ENCODE assay signal across 19 mouse cellular contexts in genomic region chr4:82884636-82885534, GRCm38 (mm10). TPM values are rescaled to one million over a fixed set of nuclear protein-coding genes. Genes with fewer than 3 reads are reported as not detected.
DNase-seq lines count a peak whose midpoint lies in the region; ATAC-seq and TF ChIP-seq lines count a peak whose summit lies in the region.
"Had no signal": no experiment of that assay in that cellular context is flagged by ENCODE, and none has a peak within 500 bp of the region (broad histone marks: within the 10 kb centered on the region; RNA-seq: fewer than 3 reads in every experiment).

Cer1 (minus strand) TSS chr4:82885148.

- no peaks in the 10 kb centered on the region for H3K27me3 ChIP-seq in C2C12 (ENCODE audit: control insufficient read depth, insufficient read depth, insufficient read length)
- H3K27me3 ChIP-seq: heart, embryonic 12.5 days; hindbrain, embryonic 12.5 days; liver, embryonic 13.5 days had no signal

- H3K79me2 ChIP-seq in C2C12 (ENCODE audit: control insufficient read depth, insufficient read depth), result no peaks in the 10 kb centered on the region

- H3ac ChIP-seq in C2C12 (ENCODE audit: control insufficient read depth, insufficient read length, low read depth), result no peak within 1 kb of the TSS

- no peak for DNase-seq in cerebellum, postnatal 4 days (ENCODE audit: low spot score in 2 of 2)
- DNase-seq in cerebellum, postnatal 10 days, result peak; percentile 55 to 62
- peak; percentile 20 for DNase-seq in gastrocnemius, postnatal 25 days
- no peak for DNase-seq in left cerebral cortex, adult 9 months (ENCODE audit: low spot score in 2 of 2)
- DNase-seq in urinary bladder, adult 18-20 months (ENCODE audit: low spot score in 2 of 2), result no peak
- no peak for DNase-seq in natural killer cell, adult 2 months (ENCODE audit: low spot score in 2 of 2)
- DNase-seq: liver, embryonic 13.5 days; right cerebral cortex, postnatal 4 days had no signal

- H3K4me3 ChIP-seq in C2C12 (ENCODE audit: insufficient read depth, poor library complexity, severe bottlenecking), result no peak within 1 kb of the TSS
- H3K4me3 ChIP-seq: heart, embryonic 12.5 days; hindbrain, embryonic 12.5 days; liver, embryonic 13.5 days had no signal

- TF ChIP-seq CTCF in C2C12 (IDR thresholded peaks at IDR 0.05; ENCODE audit: control insufficient read depth, insufficient read depth, insufficient read length), result no peak

- no peaks in the 10 kb centered on the region for H3K36me3 ChIP-seq in C2C12 (ENCODE audit: control insufficient read depth, insufficient read depth)
- H3K36me3 ChIP-seq: heart, embryonic 12.5 days; hindbrain, embryonic 12.5 days; liver, embryonic 13.5 days had no signal

- H3K79me3 ChIP-seq in C2C12 (ENCODE audit: low read depth), result no peaks in the 10 kb centered on the region

- peak; percentile 72 for ATAC-seq in cerebellum, adult (ENCODE audit: insufficient number of reproducible peaks, low FRiP score, low TSS enrichment)

TF ChIP-seq in C2C12, 6 proteins besides CTCF, POLR2A, EP300 and RAD21:
- no peak for TF ChIP-seq FOSL1 (IDR thresholded peaks at IDR 0.05; ENCODE audit: insufficient read depth, low read length, poor library complexity, severe bottlenecking)
- TF ChIP-seq MAX (IDR thresholded peaks at IDR 0.05), result peak; percentile 36

RNA-seq across cellular contexts. Expression of gene Cer1, which starts in this region (rescaled TPM):
- 0.05 TPM for polyA plus RNA-seq in C2C12 (2012; fragmentation: generic; extraction: Trizol)
- total RNA-seq in gastrocnemius, postnatal 25 days (2021), result not detected
- total RNA-seq: ES-E14; layer of hippocampus, postnatal 14 days; midbrain, postnatal 0 days; neutrophil, adult 5-6 weeks had no signal
- polyA plus RNA-seq: heart, embryonic 12.5 days; hindbrain, embryonic 12.5 days; kidney, embryonic 14.5 days; liver, embryonic 13.5 days; macrophage; midbrain, postnatal 0 days; testis, adult 2 months had no signal

Comparison
In these comparisons a context has a peak if more than half of its experiments do, and no peak if none do; other contexts are left out.
1. DNase-seq: peak in cerebellum, postnatal 10 days (2 of 2); none in cerebellum, postnatal 4 days (0 of 2), left cerebral cortex, adult 9 months (0 of 2), urinary bladder, adult 18-20 months (0 of 2) and natural killer cell, adult 2 months (0 of 2).
2. Peak in DNase-seq in gastrocnemius, postnatal 25 days; RNA of the gene not detected or under 1 TPM.